In the genomic region with DNA sequence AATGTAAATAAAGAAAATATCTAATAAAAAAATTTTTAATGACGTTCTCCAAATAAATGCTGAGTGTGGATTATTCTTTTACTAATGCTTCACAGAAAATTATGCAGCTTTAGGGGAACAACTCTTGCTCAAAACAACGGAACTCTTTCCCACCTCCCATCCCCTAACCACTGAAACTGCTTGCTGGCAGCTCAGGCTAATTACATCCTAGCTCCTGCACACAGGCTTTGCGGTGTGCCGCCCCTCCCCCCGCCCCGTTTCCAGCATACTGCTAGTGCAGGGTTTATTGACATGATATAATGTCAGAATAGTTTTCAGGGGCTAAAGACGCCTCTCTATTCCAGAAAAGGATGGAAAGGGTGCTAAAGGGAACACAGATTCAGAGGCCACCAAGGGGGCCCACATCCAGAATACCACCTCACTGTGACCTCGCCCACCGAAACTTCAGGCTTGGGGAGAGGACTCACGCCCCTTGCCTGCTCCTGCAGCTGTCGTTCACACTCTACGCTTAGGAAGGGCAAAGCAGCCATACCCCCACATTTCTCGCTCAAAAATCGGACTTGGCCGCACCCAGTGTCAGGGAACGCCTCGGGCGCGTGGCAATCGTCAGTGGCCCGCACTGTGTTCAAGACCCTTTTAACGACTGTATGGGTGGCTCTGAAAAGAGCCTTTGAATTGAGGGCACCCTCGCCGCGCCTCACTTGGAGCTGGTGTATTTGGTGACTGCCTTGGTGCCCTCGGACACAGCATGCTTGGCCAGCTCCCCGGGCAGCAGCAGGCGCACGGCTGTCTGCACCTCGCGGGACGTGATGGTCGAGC, we compare ENCODE assay signal across 8 mouse cellular contexts. TPM values are rescaled to one million over a fixed set of nuclear protein-coding genes. Genes with fewer than 3 reads are reported as not detected.
DNase-seq lines count a peak whose midpoint lies in the region; ATAC-seq and TF ChIP-seq lines count a peak whose summit lies in the region.

No protein-coding gene starts in this region.

- TF ChIP-seq CTCF in thymus, adult 2 months (IDR thresholded peaks at IDR 0.05; ENCODE audit: borderline replicate concordance, control insufficient read depth, extremely low read depth, insufficient read depth, low read length, poor library complexity) = no peak

- H3K27ac ChIP-seq in heart, embryonic 11.5 days (ENCODE audit: low read depth, low read length) = peak overlapping the region; percentile 99
- peak overlapping the region; percentile 96 for H3K27ac ChIP-seq in embryonic facial prominence, embryonic 10.5 days (replicated peaks)
- peak overlapping the region; percentile 99 for H3K27ac ChIP-seq in hindbrain, embryonic 16.5 days (ENCODE audit: low read depth, low read length)
- peak overlapping the region; percentile 93 for H3K27ac ChIP-seq in midbrain, embryonic 10.5 days (replicated peaks)
- H3K27ac ChIP-seq in thymus, adult 2 months (ENCODE audit: control insufficient read depth, insufficient read depth, low read length) = peak overlapping the region; percentile 84

- peaks cover 23% of the 10 kb centered on the region for H3K27me3 ChIP-seq in heart, embryonic 11.5 days (ENCODE audit: control insufficient read depth, insufficient read depth, low read length)
- peaks cover 49% of the 10 kb centered on the region for H3K27me3 ChIP-seq in embryonic facial prominence, embryonic 10.5 days (replicated peaks; ENCODE audit: low read depth, poor library complexity, severe bottlenecking)
- no peaks in the 10 kb centered on the region for H3K27me3 ChIP-seq in hindbrain, embryonic 16.5 days (replicated peaks; ENCODE audit: control insufficient read depth, insufficient read depth, low read length)
- peaks cover 37% of the 10 kb centered on the region for H3K27me3 ChIP-seq in midbrain, embryonic 10.5 days (ENCODE audit: low read depth, poor library complexity, severe bottlenecking)
- H3K27me3 ChIP-seq in thymus, adult 2 months (ENCODE audit: control insufficient read depth, insufficient read depth, low read length) = no peaks in the 10 kb centered on the region

- WGBS in heart, embryonic 11.5 days (ENCODE audit: insufficient replicate concordance) = under 1% methylated on average over 33 of the region's 33 CpGs
- under 1% methylated on average over 33 of the region's 33 CpGs for WGBS in embryonic facial prominence, embryonic 10.5 days
- WGBS in hindbrain, embryonic 16.5 days = under 1% methylated on average over 32 of the region's 33 CpGs
- under 1% methylated on average over 33 of the region's 33 CpGs for WGBS in midbrain, embryonic 10.5 days
- WGBS in thymus, adult 2 months = 1% methylated on average over 33 of the region's 33 CpGs

- no peaks in the 10 kb centered on the region for H3K36me3 ChIP-seq in heart, embryonic 11.5 days (ENCODE audit: control insufficient read depth, insufficient read depth, low read length)
- H3K36me3 ChIP-seq in embryonic facial prominence, embryonic 10.5 days (replicated peaks) = peaks cover 17% of the 10 kb centered on the region
- H3K36me3 ChIP-seq in hindbrain, embryonic 16.5 days (ENCODE audit: control insufficient read depth, insufficient read depth, low read length) = no peaks in the 10 kb centered on the region; the same call in 1 of the 2 replicates
- H3K36me3 ChIP-seq in midbrain, embryonic 10.5 days = peaks cover 12% of the 10 kb centered on the region
- no peaks in the 10 kb centered on the region; the same call in 1 of the 2 replicates for H3K36me3 ChIP-seq in thymus, adult 2 months (ENCODE audit: control insufficient read depth, insufficient read depth, low read length)

- peak overlapping the region; percentile 87 for H3K4me2 ChIP-seq in heart, embryonic 11.5 days
- peak overlapping the region; percentile 95 for H3K4me2 ChIP-seq in hindbrain, embryonic 16.5 days (ENCODE audit: low read length)

- TF ChIP-seq POLR2A in thymus, adult 2 months (IDR thresholded peaks at IDR 0.05; ENCODE audit: control insufficient read depth, extremely low read depth, insufficient read depth, low read length, poor library complexity) = no peak

- DNase-seq in heart, postnatal 10 days = no peak
- peak; percentile 75 for DNase-seq in embryonic facial prominence, embryonic 10.5 days (ENCODE audit: low spot score)
- peak; percentile 67 for DNase-seq in midbrain, embryonic 10.5 days (ENCODE audit: low spot score)
- peak; percentile 63 for DNase-seq in thymus, adult 2 months
- DNase-seq in layer of hippocampus, adult 8-10 months (ENCODE audit: low spot score in 2 of 2) = no peak

- ATAC-seq in heart, embryonic 11.5 days (replicated peaks; ENCODE audit: insufficient number of reproducible peaks, low FRiP score, low TSS enrichment) = peak; percentile 2; the same call in 1 of the 2 replicates
- ATAC-seq in CD4-positive, CD25-positive, alpha-beta regulatory T cell, adult 4 months = peak; percentile 1
- ATAC-seq in hindbrain, embryonic 16.5 days = peak; percentile 26

- peak overlapping the region; percentile 74 for H3K9ac ChIP-seq in heart, embryonic 11.5 days (ENCODE audit: low read depth, low read length)
- peak overlapping the region; percentile 86 for H3K9ac ChIP-seq in hindbrain, embryonic 16.5 days (ENCODE audit: low read depth, low read length)

- peak overlapping the region; percentile 82 for H3K4me3 ChIP-seq in heart, embryonic 11.5 days (ENCODE audit: low read depth, low read length)
- peak overlapping the region; percentile 83 for H3K4me3 ChIP-seq in embryonic facial prominence, embryonic 10.5 days
- H3K4me3 ChIP-seq in hindbrain, embryonic 16.5 days (ENCODE audit: low read length) = peak overlapping the region; percentile 57
- H3K4me3 ChIP-seq in midbrain, embryonic 10.5 days = peak overlapping the region; percentile 73
- H3K4me3 ChIP-seq in thymus, adult 2 months (ENCODE audit: control insufficient read depth, insufficient read depth, low read length) = peak overlapping the region; percentile 60

- intact Hi-C loops in heart, postnatal 10 days (cut with DNase I) = loop anchor here (2.0 kb wide), 1 partner anchor 15 kb away; a partner anchor contains a TSS

- no peaks in the 10 kb centered on the region for H3K9me3 ChIP-seq in heart, embryonic 11.5 days (replicated peaks; ENCODE audit: control insufficient read depth, low read length)
- no peaks in the 10 kb centered on the region for H3K9me3 ChIP-seq in embryonic facial prominence, embryonic 10.5 days
- H3K9me3 ChIP-seq in hindbrain, embryonic 16.5 days (ENCODE audit: control insufficient read depth, low read length) = no peaks in the 10 kb centered on the region
- H3K9me3 ChIP-seq in midbrain, embryonic 10.5 days (replicated peaks) = no peaks in the 10 kb centered on the region

- H3K4me1 ChIP-seq in heart, embryonic 11.5 days (ENCODE audit: control insufficient read depth, insufficient read depth, low read length) = peaks cover 23% of the 10 kb centered on the region
- peaks cover 41% of the 10 kb centered on the region for H3K4me1 ChIP-seq in embryonic facial prominence, embryonic 10.5 days
- H3K4me1 ChIP-seq in hindbrain, embryonic 16.5 days (ENCODE audit: control insufficient read depth, insufficient read depth, low read depth, low read length) = peaks cover 39% of the 10 kb centered on the region
- H3K4me1 ChIP-seq in midbrain, embryonic 10.5 days = peaks cover 54% of the 10 kb centered on the region
- H3K4me1 ChIP-seq in thymus, adult 2 months (replicated peaks; ENCODE audit: control insufficient read depth, insufficient read depth, low read length) = peaks cover 21% of the 10 kb centered on the region

RNA-seq across cellular contexts. Expression of a gene that starts 0.9 kb away (rescaled TPM):
- 22.5 and 23.3 TPM in 2 replicates for polyA plus RNA-seq in heart, embryonic 11.5 days (2014; fragmentation: Nextera tagmentation; extraction: Ambion mirVana)
- total RNA-seq in heart, postnatal 10 days (2021) = 10 to 100 TPM; 33.2 to 36.7 TPM
- 10 to 100 TPM in 1 of 2 experiments, 1 to 10 TPM in 1; 9.6 to 10.3 TPM for polyA plus RNA-seq in CD4-positive, CD25-positive, alpha-beta regulatory T cell, adult 4 months (2017; shearing (Covaris generic))
- polyA plus RNA-seq in embryonic facial prominence, embryonic 10.5 days (2016; fragmentation: Nextera tagmentation; extraction: Ambion mirVana) = 17.8 and 19.0 TPM in 2 replicates
- 85.3 and 89.6 TPM in 2 replicates for polyA plus RNA-seq in hindbrain, embryonic 16.5 days (2015; fragmentation: Nextera tagmentation; extraction: Ambion mirVana)
- 20.4 and 31.6 TPM in 2 replicates for polyA plus RNA-seq in midbrain, embryonic 10.5 days (2016; fragmentation: Nextera tagmentation; extraction: Ambion mirVana)
- polyA plus RNA-seq in thymus, adult 2 months (2012; rRNA removed) = 45.9 and 51.0 TPM in 2 replicates
- total RNA-seq in layer of hippocampus, adult 8-10 months (2022) = 10 to 100 TPM; 48.9 to 64.2 (median 56.8) TPM

RNA-seq across cellular contexts. Expression of a gene that starts 0.9 kb away (rescaled TPM):
- polyA plus RNA-seq in heart, embryonic 11.5 days (2014; fragmentation: Nextera tagmentation; extraction: Ambion mirVana) = 1.0 and 1.1 TPM in 2 replicates
- total RNA-seq in heart, postnatal 10 days (2021) = under 1 TPM; 0.12 to 0.22 TPM
- polyA plus RNA-seq in CD4-positive, CD25-positive, alpha-beta regulatory T cell, adult 4 months (2017; shearing (Covaris generic)) = under 1 TPM; 0.28 to 0.46 TPM
- polyA plus RNA-seq in embryonic facial prominence, embryonic 10.5 days (2016; fragmentation: Nextera tagmentation; extraction: Ambion mirVana) = 0.19 and 0.40 TPM in 2 replicates
- polyA plus RNA-seq in hindbrain, embryonic 16.5 days (2015; fragmentation: Nextera tagmentation; extraction: Ambion mirVana) = 1.1 and 1.8 TPM in 2 replicates
- polyA plus RNA-seq in midbrain, embryonic 10.5 days (2016; fragmentation: Nextera tagmentation; extraction: Ambion mirVana) = 0.25 and 0.26 TPM in 2 replicates
- 0.31 and 0.47 TPM in 2 replicates for polyA plus RNA-seq in thymus, adult 2 months (2012; rRNA removed)
- total RNA-seq in layer of hippocampus, adult 8-10 months (2022) = 1 to 10 TPM; 2.8 to 6.3 (median 4.8) TPM

RNA-seq across cellular contexts. Expression of a gene that starts 4.8 kb away (rescaled TPM):
- polyA plus RNA-seq in heart, embryonic 11.5 days (2014; fragmentation: Nextera tagmentation; extraction: Ambion mirVana) = 6.4 and 8.4 TPM in 2 replicates
- 10 to 100 TPM; 11.0 to 13.0 TPM for total RNA-seq in heart, postnatal 10 days (2021)
- 1 to 10 TPM; 4.9 to 6.6 TPM for polyA plus RNA-seq in CD4-positive, CD25-positive, alpha-beta regulatory T cell, adult 4 months (2017; shearing (Covaris generic))
- polyA plus RNA-seq in embryonic facial prominence, embryonic 10.5 days (2016; fragmentation: Nextera tagmentation; extraction: Ambion mirVana) = 23.0 and 25.0 TPM in 2 replicates
- polyA plus RNA-seq in hindbrain, embryonic 16.5 days (2015; fragmentation: Nextera tagmentation; extraction: Ambion mirVana) = 249 and 250 TPM in 2 replicates
- 34.1 and 69.6 TPM in 2 replicates for polyA plus RNA-seq in midbrain, embryonic 10.5 days (2016; fragmentation: Nextera tagmentation; extraction: Ambion mirVana)
- 47.2 and 96.5 TPM in 2 replicates for polyA plus RNA-seq in thymus, adult 2 months (2012; rRNA removed)
- 10 to 100 TPM; 71.4 to 92.2 (median 75.7) TPM for total RNA-seq in layer of hippocampus, adult 8-10 months (2022)

RNA-seq across cellular contexts. Expression of a gene that starts 14.8 kb away (rescaled TPM):
- polyA plus RNA-seq in heart, embryonic 11.5 days (2014; fragmentation: Nextera tagmentation; extraction: Ambion mirVana) = 172 and 192 TPM in 2 replicates
- 100 to 1,000 TPM; 162 to 173 TPM for total RNA-seq in heart, postnatal 10 days (2021)
- polyA plus RNA-seq in CD4-positive, CD25-positive, alpha-beta regulatory T cell, adult 4 months (2017; shearing (Covaris generic)) = 10 to 100 TPM in 1 of 2 experiments, 1 to 10 TPM in 1; 10.0 to 18.7 TPM
- polyA plus RNA-seq in embryonic facial prominence, embryonic 10.5 days (2016; fragmentation: Nextera tagmentation; extraction: Ambion mirVana) = 255 and 258 TPM in 2 replicates
- 563 and 570 TPM in 2 replicates for polyA plus RNA-seq in hindbrain, embryonic 16.5 days (2015; fragmentation: Nextera tagmentation; extraction: Ambion mirVana)
- polyA plus RNA-seq in midbrain, embryonic 10.5 days (2016; fragmentation: Nextera tagmentation; extraction: Ambion mirVana) = 274 and 296 TPM in 2 replicates
- 335 and 488 TPM in 2 replicates for polyA plus RNA-seq in thymus, adult 2 months (2012; rRNA removed)
- total RNA-seq in layer of hippocampus, adult 8-10 months (2022) = 100 to 1,000 TPM; 426 to 450 (median 442) TPM

RNA-seq across cellular contexts. Expression of a gene that starts 24.3 kb away (rescaled TPM):
- polyA plus RNA-seq in heart, embryonic 11.5 days (2014; fragmentation: Nextera tagmentation; extraction: Ambion mirVana) = 26.1 and 27.5 TPM in 2 replicates
- total RNA-seq in heart, postnatal 10 days (2021) = 10 to 100 TPM; 19.9 to 20.8 TPM
- 10 to 100 TPM; 23.7 to 27.1 TPM for polyA plus RNA-seq in CD4-positive, CD25-positive, alpha-beta regulatory T cell, adult 4 months (2017; shearing (Covaris generic))
- 19.0 and 19.1 TPM in 2 replicates for polyA plus RNA-seq in embryonic facial prominence, embryonic 10.5 days (2016; fragmentation: Nextera tagmentation; extraction: Ambion mirVana)
- 20.7 and 21.4 TPM in 2 replicates for polyA plus RNA-seq in hindbrain, embryonic 16.5 days (2015; fragmentation: Nextera tagmentation; extraction: Ambion mirVana)
- 17.7 and 19.3 TPM in 2 replicates for polyA plus RNA-seq in midbrain, embryonic 10.5 days (2016; fragmentation: Nextera tagmentation; extraction: Ambion mirVana)
- polyA plus RNA-seq in thymus, adult 2 months (2012; rRNA removed) = 114 and 119 TPM in 2 replicates
- total RNA-seq in layer of hippocampus, adult 8-10 months (2022) = 10 to 100 TPM; 28.4 to 32.5 (median 31.0) TPM

Comparison
In these comparisons a context has a peak if more than half of its experiments do, and no peak if none do; other contexts are left out.
1. DNase-seq: peak in embryonic facial prominence, embryonic 10.5 days (single experiment), midbrain, embryonic 10.5 days (single experiment) and thymus, adult 2 months (single experiment); none in heart, postnatal 10 days (0 of 2) and layer of hippocampus, adult 8-10 months (0 of 2).
2. Peak in every context shown above with its lines, with median percentiles within 50 percentile points of each other: ATAC-seq, H3K27ac ChIP-seq and H3K4me3 ChIP-seq.